Mouse (Mus musculus) kidney, adult 8-10 months (tissue): Measurements from ENCODE around the gene Cadps2.

ENCODE experiments used
- DNase-seq, 2 experiments: peaks; one replicate each; pipeline ENCODE4 v3.0.0; 2022

The Cadps2 gene

GRCm38 (mm10) chr6:23337411-23338063 is 501.7 kb downstream of the Cadps2 start:
- DNase-seq: no peak

GRCm38 (mm10) chr6:23314945-23315344 is 524.3 kb downstream of the Cadps2 start:
- DNase-seq: no peak

- DNase-seq: no peak
Observed at GRCm38 (mm10) chr6:23314291-23314690, 524.9 kb downstream of the Cadps2 start.

- DNase-seq: no peak
Observed at GRCm38 (mm10) chr6:23306046-23306445, 533.2 kb downstream of the Cadps2 start.

- DNase-seq: no peak
Observed at GRCm38 (mm10) chr6:23298596-23298995, 540.6 kb downstream of the Cadps2 start.

- DNase-seq: no peak
Observed at GRCm38 (mm10) chr6:23294685-23295084, 544.5 kb downstream of the Cadps2 start.

- DNase-seq: no peak
Observed at GRCm38 (mm10) chr6:23288752-23289151, 550.5 kb downstream of the Cadps2 start.

GRCm38 (mm10) chr6:23281514-23281820 is 557.8 kb downstream of the Cadps2 start:
- DNase-seq: no peak

- no peak for DNase-seq
Observed at GRCm38 (mm10) chr6:23280811-23281513, 558.3 kb downstream of the Cadps2 start.

GRCm38 (mm10) chr6:23273483-23273882 is 565.7 kb downstream of the Cadps2 start:
- DNase-seq: no peak

- no peak for DNase-seq
Observed at GRCm38 (mm10) chr6:23272979-23273378, 566.2 kb downstream of the Cadps2 start.

GRCm38 (mm10) chr6:23272542-23272941 is 566.7 kb downstream of the Cadps2 start:
- no peak for DNase-seq

GRCm38 (mm10) chr6:23260738-23261050 is 578.5 kb downstream of the Cadps2 start:
- DNase-seq: no peak

GRCm38 (mm10) chr6:23260016-23260737 is 579.0 kb downstream of the Cadps2 start:
- DNase-seq: no peak

- DNase-seq: no peak
Observed at GRCm38 (mm10) chr6:23257981-23258380, 581.2 kb downstream of the Cadps2 start.

GRCm38 (mm10) chr6:23255161-23255560 is 584.1 kb downstream of the Cadps2 start:
- DNase-seq: no peak

- DNase-seq: no peak
Observed at GRCm38 (mm10) chr6:23254644-23255043, 584.6 kb downstream of the Cadps2 start.

- DNase-seq: no peak
Observed at GRCm38 (mm10) chr6:23253353-23254311, 585.6 kb downstream of the Cadps2 start.

GRCm38 (mm10) chr6:23252196-23253135 is 586.8 kb downstream of the Cadps2 start:
- DNase-seq: no peak

GRCm38 (mm10) chr6:23251431-23251830 is 587.8 kb downstream of the Cadps2 start:
- DNase-seq: no peak

GRCm38 (mm10) chr6:23250288-23250955 is 588.8 kb downstream of the Cadps2 start:
- no peak for DNase-seq
